Mouse (Mus musculus): ENCODE data around the gene Ptgfrn.

The Ptgfrn gene

DNA sequence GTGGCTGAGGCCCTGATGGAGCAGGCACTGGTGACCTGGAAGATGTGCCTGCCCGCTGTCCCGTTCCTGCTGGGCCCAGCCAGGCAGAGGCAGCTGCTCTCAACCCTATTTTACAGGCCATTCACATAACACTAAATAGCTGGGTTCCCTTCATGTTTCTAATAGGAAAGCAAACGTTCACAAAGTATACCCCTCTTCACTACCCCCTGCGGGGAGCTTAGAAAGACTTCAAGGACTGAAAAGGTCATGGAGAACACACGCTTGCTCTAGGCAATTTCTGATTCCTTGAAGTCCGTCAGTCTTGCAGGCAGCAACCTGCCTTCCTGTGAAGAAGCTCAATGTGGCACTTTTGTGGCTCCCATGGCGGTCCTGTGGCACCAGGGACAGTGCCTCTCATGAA, 68.1 kb downstream of the Ptgfrn start:
- no peak for DNase-seq (ENCODE audit: low spot score in 2 of 2)

DNA sequence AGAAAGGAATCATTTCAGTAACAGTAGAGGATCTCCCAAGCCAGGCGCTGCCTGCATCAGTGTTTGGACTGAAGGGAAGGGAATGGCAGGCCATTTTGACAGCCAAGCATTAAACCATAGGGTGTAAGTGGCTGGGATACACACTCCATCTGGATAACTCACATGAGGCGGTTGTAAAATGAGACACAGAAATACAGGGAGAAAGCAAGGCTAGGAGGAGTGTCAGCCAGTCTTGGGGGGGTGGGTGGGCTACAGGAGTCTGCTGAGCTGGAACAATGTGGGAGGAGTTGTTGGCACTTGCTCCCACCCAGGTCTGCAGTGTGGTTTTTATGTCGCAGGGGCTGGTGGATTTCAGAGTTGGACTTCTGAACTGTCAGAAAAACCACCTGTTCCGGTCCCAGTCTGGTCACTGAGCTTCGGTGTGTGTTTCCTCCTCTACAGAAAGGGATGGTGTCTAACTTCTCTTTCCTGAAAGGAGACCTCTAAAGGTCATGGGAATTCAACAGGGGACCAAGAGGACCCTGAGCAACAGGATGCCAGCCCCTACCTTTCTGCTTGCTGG, 72.0 kb downstream of the Ptgfrn start:
- no peak for DNase-seq (ENCODE audit: low spot score in 2 of 2)

DNA sequence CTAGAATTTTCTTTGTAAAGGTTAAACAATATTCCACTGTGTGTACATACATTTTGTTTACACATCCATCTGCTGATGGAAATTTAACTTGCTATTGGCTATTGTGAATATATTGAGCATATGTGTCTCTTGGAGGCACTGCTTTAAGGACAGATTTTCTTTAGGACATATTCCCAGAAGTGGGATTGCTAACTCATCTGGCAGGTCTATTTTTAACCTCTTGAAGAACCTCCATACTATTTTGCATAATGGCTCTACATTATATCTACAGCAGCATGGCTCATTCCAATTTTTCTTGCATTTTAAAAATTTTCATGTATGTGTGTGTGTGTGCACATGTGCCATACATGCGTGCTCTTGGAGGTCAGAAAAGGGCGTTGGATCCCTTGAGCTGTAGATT, 74.1 kb downstream of the Ptgfrn start:
- DNase-seq (ENCODE audit: low spot score in 2 of 2), result no peak

DNA sequence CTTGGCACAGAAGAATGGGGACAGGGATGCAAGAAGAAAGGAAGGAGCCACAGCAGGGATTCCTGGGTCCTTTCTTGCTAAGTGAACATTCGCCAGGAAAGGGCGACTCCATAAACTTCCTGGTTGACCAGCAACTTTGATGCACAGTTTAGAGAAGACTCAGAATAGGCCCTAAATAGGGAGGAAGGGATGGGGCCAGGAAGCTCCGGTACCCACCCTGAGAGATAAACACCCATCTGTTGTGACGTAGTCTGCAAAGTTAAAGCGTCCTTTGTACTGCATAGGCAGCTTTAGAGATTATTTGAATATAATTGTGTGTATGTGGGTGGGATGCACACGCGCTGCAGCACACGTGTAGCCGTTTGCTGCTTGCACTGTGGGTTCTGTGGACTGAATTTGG, 75.6 kb downstream of the Ptgfrn start:
- DNase-seq (ENCODE audit: low spot score in 2 of 2), result no peak

DNA sequence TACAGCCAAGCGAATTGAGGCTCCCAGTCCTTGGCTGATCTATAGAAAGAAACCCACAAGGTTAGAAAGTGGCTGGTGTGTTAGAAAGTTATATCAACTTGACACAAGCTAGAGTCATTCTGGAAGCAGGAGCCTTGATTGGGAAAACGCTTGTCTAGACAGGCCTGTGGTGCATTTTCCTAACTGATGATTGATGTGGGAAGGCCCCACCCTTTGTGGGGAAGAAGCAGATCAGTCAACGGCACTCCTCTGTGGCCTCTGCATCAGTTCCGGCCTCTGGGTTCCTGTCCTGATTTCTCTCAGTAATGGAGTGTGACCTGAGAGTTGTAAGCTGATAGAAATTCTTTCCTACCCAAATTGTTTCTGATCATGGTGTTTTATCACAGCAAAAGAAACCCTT, 76.4 kb downstream of the Ptgfrn start:
- no peak for DNase-seq (ENCODE audit: low spot score in 2 of 2)

DNA sequence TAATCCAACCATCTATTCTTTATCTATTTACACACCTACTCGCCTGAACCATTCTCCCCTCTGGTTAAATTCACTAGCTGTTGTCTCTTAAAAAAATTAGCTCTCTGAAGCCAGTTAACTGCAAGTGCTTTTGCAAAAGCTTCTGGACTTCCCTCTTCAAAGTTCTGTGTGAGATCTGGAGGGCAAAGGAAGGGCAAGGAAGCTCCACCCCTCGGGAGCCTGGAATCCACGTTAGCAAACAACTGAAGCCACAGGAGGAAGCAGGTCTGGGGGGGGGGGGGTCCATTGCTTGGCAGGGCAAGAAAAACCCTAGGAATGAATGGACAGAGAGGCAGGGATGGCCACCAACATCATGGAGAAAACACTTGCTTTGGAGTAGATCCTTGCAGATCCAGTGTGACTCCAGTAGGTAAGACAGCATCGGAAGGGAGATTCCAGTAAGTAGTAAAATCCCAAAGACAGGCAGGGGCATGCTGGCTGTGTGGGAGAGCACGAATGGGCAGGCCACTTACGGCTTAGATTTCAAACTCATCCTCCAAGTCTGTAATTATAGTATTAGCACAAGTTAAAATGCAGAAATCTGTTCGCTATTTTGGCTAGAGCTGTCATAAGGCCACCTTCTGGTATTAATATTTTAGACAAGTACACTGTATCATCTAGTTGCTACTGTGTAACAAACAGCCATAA, 78.5 kb downstream of the Ptgfrn start:
- DNase-seq (ENCODE audit: low spot score in 2 of 2), result no peak

DNA sequence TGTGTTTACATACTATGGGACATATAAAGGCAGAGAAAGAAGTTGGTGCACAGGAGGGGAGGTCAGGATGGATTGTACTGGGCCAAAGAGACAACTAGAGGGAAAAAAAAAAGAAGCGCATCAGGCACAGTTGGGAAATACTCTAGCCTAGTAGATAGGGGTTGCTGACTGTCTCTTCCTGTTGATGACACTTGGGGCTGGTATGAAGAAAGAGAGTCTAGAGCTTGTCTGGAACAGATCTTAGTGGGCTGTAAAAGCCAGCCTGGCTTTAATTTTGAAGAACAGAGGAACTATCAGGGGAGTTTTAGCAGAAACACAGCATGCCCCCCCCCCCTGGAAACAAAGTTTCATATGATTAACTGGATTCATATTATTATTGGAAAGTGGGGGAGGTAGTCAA, 79.4 kb downstream of the Ptgfrn start:
- no peak for DNase-seq (ENCODE audit: low spot score in 2 of 2)

DNA sequence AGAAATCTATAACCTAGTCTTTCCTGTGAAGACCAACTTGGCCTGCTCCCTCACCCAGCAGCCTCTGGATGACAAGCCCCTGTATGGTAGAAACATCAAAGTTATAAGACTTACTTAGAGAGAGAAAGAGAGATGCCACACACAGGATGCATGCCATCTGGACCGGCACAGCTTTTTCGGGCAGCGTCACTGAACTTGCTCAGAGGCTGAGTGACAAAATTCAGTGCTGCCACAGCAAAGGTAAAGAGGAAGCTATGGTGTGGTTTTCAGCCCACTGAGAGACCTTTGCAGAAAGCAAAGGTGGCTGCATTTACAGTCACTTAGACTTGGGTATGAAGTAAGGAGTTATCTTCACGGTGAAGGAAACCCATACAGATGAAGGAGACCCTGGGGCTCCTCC, 80.7 kb downstream of the Ptgfrn start, which contains the start of gene Cd101:
Gene Cd101 (minus strand): TSS at position 218 of the 400 bp plus-strand sequence.
- DNase-seq (ENCODE audit: low spot score in 2 of 2), result peak in 1 of 2 experiments; percentile 24

DNA sequence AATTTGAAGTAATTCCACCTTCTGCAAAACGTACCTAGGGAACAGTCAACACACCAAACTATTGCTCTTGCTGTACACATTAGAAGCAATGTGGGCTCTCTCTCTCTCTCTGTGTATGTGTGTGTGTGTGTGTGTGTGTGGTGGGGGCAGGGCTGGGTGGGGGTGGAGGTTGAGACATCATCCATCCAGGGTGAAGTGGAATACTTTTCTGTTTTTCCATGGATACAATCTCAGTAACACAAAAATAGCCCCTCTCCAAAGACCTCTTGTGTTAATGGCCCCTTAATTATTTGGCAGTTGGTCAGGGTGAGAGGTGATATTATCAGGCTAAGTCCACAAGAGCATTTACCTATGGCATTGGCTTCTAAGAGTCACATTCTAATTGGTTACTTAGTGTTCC, 83.3 kb downstream of the Ptgfrn start:
- DNase-seq (ENCODE audit: low spot score in 2 of 2), result no peak

DNA sequence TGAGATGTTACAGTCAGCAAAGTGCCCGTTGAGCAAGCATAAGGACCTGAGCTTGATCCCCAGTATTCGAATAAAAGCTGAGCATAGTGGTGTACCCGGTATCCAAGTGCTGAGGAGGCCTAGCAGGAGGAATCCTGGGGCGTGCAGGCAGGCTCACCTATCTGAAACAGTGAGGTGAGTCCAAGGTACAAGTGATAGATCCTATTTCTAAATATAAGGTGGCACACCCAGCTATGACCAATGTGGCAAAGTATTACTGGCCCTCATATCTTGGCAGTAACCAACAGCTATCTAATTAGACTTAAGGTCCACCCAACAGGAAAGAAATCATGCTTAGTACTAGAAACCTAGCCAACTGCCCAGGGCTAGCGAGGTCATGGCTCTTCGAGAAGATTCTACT, 87.1 kb downstream of the Ptgfrn start:
- no peak for DNase-seq (ENCODE audit: low spot score in 2 of 2)

DNA sequence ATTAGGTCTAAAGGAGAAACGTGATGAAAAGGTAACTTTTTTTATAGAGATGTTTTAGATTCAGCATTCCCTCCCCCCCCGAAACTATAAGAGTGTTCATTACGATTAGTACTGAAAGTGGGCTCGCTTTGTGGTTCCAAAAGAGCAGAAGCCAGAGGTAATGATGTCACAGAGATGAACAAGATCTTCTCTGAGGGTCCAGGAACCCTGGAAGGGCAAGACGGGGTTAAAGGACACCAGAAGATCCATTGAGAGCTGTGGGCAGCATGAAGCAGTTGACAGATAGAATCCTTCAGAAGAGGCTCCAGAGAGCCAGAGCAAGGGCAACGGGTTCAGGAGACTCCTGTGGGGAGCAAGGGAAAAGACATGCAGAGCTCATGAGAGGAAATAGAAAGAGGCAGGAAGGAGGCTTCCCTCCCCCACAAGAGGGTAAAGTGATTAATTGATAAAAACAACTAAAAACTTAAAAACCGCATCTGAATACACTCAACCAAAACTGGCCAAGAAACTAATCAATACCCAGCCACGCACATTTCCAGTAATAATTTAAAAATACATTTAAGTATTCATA, 88.5 kb downstream of the Ptgfrn start:
- no peak for DNase-seq (ENCODE audit: low spot score in 2 of 2)

DNA sequence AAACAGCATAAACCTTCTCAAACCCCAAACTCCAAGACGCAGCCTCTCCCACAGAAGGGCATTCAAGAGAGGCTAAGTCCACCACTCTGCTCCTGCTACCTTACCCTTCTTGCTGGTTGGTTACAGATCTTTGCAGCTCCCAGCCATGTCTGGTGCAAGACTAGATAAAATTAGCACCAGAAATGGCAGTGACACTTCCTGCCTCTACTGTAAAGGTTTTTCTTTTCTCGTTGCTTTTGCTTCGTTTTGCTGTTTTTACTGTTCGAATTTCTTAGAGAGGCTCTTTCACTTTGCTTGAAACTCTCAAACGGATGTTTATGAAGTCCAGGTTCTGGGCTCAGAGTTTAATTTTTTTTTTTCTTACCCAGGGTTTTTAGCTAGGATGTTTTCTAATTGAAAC, 89.0 kb downstream of the Ptgfrn start:
- no peak for DNase-seq (ENCODE audit: low spot score in 2 of 2)

DNA sequence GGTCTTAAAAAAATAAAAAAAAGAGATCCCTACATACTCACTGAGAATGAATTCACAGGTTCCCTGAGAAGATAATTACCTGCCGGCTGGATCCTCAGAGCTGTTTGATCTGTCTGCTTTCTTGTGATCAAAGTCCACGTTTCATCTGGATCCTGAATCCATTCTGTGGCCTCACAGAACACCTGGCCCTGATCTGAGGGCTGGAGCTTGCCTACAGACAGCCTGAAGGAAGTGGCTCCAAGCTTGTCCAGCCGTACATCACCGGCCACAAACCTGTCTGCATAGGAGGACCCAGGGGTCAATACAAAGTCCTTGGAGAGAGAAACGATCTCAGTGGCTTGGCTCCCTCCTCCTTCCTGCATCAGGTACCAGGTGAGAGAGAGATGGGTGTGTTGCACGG, 91.6 kb downstream of the Ptgfrn start:
- DNase-seq (ENCODE audit: low spot score in 2 of 2), result no peak

DNA sequence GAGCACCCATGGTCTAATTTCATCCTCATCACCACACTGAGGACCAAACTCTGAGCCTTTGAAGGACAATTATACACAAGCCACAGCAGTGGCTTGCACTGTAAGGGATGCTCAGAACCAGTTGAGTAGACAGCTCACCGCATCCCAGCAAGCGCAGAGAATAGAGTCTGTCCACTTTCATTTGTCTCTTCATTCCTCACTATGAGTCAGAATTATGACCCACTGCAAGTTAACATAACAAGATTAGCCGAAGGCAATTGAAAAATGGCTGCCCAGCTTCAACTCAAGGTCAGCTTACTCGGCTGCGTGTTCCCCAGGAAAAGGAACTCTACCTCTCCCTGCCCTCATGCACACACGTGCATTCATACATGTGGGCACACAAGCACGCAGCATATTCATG, 94.0 kb downstream of the Ptgfrn start:
- no peak for DNase-seq (ENCODE audit: low spot score in 2 of 2)

DNA sequence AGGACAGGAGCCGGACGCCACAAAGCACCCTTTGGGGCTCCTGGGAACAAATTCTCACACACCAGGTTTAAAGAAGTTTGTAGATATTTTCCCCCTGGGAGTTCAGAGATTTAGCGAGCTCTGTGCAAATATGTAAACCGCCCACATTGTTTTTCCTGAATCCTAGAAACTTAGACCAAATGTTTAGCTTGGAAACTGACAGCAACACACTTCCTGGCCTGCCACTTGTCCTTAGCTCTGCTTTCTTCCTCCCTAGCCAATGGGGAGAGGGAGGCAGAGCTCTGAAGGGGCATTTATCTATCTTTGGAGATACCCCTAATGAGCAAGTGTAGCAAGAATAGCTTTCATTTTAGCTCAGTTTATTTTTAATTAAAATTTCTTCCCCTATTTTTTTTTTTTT, 94.8 kb downstream of the Ptgfrn start:
- no peak for DNase-seq (ENCODE audit: low spot score in 2 of 2)

DNA sequence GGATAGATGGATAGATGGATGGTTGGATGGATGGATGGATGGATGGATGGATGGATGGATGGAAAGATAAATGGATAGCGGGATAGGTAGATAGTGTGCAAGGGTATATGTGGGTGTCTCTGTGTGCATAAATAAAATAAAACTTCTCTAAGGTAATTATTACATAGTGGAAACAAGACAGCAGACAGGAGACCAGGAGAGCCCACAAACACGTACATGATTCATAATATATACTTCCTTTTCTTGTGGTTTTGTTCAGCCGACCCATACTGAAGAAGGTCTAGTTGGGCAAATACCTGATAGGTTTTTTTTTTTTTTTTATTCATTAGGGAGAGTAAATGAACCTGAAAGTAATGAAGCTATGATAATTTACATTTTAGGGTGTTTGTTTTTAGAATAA, 96.5 kb downstream of the Ptgfrn start:
- DNase-seq (ENCODE audit: low spot score in 2 of 2), result no peak

DNA sequence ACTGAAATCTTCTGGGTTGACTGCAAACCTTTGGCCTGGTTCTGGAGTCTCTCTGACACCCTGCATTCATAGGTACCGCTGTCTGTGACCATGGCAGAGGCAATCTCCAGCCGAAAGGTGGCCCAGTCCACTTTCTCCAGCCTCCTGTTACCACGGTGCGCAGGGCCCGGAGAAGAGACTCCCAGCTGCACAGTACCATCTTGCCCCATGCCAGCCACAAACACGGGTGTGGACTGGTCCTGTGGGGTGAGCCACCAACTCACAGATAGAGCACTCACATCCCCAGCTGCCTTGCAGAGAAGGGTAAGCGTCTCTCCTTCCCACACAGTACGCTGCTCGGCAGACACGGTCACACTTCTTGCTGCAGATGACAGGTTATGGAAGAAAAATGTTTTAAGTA, 97.1 kb downstream of the Ptgfrn start:
- DNase-seq (ENCODE audit: low spot score in 2 of 2), result no peak

DNA sequence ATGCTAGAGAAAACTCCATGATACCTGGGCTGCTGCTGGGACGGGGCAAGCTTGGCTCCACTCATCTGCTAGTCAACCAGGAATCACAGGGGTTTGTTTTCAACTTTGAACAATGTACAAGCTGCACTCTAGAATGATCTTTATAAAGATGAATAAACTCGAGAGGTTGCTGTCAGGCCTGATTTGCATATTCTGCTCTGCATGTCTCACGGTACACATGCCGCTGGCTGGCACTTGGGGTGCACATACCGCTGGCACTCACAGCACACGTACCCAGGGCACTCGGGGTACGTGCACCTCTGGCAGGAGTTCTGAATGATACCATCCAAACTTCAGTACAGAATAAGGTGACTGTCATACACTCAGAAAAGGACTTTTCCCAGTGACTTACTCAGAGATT, 97.5 kb downstream of the Ptgfrn start:
- peak in 1 of 2 experiments; percentile 19 for DNase-seq (ENCODE audit: low spot score in 2 of 2)

DNA sequence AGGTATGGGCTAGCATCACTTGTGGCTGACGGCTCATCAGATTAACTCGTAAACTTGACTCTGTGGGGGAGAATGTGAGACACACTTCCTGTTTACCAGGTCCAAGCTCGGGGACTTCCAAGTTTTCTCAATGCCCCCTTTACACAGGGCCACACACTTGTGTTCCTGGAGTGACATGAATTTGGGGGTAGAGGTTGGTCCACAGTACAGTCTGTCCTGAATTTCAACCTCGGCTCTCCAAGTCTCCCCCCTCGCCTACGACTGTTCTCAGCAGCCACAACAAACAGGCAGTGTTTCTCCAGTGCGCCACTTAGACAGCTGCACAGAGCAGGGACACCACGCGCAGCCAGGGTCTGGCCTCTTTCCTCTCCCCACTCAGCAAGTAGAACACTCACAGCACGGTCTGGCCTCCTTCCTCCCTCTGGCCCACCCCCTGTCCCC, 97.9 kb downstream of the Ptgfrn start:
- peak; percentile 67 to 81 for DNase-seq (ENCODE audit: low spot score in 2 of 2)

DNA sequence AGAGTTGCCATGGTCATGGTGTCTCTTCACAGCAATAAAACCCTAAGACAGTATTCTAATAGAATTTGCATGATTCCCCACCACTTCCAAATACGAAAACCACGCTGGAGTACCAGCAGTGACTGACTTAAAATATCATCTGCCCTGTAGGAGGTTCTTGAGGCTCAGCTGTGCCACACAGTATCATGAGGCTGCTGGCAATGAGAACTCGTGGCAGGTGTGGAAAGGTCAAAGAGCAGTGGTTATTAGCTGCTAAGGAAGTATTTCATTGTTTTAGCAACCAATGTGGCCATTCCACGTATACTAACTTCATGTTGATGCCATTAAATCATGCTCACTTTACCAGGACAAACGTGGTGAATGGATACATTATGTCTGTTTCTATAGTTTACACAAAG, 98.9 kb downstream of the Ptgfrn start:
- DNase-seq (ENCODE audit: low spot score in 2 of 2), result no peak

DNA sequence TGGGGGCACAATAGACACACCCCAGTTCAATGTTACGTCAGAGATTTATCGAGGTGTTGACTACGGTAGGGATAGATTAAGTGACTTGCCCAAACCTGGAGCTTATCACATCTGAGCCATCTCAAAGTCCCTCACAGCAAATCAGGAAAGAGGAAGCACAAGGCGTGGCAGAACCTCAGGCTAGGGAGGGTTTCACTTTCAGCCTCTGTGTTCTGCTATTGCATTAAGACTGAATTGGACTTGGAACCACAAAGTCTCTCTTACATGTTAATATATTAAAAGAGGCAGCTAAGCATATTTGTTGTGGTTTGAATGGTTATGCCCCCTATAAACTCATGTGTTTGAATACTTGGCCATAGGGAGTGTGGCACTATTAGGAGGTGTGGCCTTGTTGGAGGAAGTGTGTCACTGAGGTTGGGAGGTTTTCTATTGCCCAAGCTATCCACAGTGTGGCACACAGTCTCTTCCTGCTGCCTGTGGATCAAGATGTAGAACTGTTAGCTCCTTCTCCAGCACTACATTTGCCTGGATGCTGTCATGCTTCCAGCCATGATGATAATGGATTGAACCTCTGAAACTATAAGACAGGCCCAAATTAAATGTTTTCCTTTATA, 99.4 kb downstream of the Ptgfrn start:
- DNase-seq (ENCODE audit: low spot score in 2 of 2), result peak; percentile 45 to 57

DNA sequence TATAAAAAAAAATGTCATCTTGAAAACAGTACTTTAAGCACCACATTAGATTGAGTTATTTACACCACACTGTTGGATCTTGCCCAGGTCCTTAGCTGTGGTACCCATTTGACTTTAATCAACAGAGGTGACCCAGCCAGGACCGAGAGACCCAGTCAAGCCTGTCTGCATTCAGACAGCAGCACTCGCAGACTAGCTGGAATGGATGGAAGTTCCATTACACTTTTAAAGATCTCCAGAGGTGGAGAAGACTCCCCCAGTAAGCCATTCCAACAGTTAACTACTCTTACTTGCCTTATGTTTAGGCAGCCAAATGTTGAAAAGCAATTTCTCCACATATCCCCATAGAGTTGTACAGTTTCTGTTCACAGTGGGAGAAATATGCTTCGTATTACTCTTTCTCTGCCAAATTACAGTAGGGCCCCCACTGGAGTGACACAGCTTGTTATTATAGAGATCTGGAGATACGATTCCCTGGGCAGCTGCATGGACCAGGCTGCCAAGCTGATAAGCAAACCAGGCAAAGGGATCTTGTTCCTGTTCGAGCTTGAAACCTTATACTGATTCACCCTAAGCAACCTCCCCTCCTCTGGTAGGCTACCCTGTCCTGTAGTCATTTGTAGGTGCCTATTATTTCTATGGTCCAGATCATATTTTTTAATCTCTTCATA, 102.8 kb downstream of the Ptgfrn start:
- no peak for DNase-seq (ENCODE audit: low spot score in 2 of 2)

DNA sequence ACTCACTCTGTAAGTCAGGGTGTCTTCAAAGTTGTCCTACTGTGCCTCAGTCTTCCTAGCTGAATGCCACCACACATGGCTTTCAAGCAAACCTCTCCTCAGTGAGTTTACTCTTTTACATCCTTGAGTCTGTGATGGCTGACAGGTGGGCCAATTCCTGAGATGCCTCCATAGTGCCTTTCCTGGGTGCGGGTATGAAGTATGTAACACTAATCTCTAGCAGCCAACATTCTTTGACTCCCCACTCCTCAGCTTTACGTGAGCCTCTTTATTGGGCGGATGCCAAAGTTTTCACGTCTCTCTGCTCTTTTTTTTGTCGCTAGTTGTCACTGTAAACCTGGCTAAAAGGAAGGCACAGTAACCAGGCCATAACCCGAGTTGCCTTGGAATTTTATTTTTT, 104.7 kb downstream of the Ptgfrn start:
- DNase-seq (ENCODE audit: low spot score in 2 of 2), result no peak
